Mouse (Mus musculus) kidney, embryonic 14.5 days (tissue): ENCODE data around the gene Chaf1b. TPM values are rescaled to one million over a fixed set of nuclear protein-coding genes. Genes with fewer than 3 reads are reported as not detected.

ENCODE experiments used
- ATAC-seq: fragments of 200-750 bp; cut with Nextera tagmentation; 2 replicates; pipeline ENCODE4 v1.8.0; 2017; ENCODE audit warnings: moderate number of reproducible peaks, mild to moderate bottlenecking, moderate TSS enrichment, moderate library complexity; ENCODE audit not compliant: low FRiP score, low TSS enrichment
- H3K27ac ChIP-seq: fragments of 300-500 bp; sonication (generic); 2 replicates; pipeline ENCODE4 v1.5.1; 2014; ENCODE audit warnings: low read depth, mild to moderate bottlenecking, low read length, moderate library complexity, mixed read lengths
- H3K27me3 ChIP-seq: fragments of 300-500 bp; sonication (generic); 2 replicates; pipeline ENCODE4 v1.6.1; 2014; ENCODE audit warnings: mild to moderate bottlenecking, low read length; ENCODE audit not compliant: control insufficient read depth, insufficient read depth
- H3K36me3 ChIP-seq: fragments of 300-500 bp; sonication (generic); 2 replicates; pipeline ENCODE4 v1.6.1; 2014; ENCODE audit warnings: low read length, mixed read lengths; ENCODE audit not compliant: control insufficient read depth, insufficient read depth
- H3K4me1 ChIP-seq: fragments of 300-500 bp; sonication (generic); 2 replicates; pipeline ENCODE4 v1.6.1; 2014; ENCODE audit warnings: low read length, mixed read lengths; ENCODE audit not compliant: control insufficient read depth, insufficient read depth
- H3K4me2 ChIP-seq: fragments of 300-500 bp; sonication (generic); replicated peaks from 2 replicates; pipeline ENCODE4 v1.6.1; 2014; ENCODE audit warnings: low read depth, mild to moderate bottlenecking, low read length
- H3K4me3 ChIP-seq: fragments of 300-500 bp; sonication (generic); 2 replicates; pipeline ENCODE4 v1.5.1; 2014; ENCODE audit warnings: mild to moderate bottlenecking, low read length
- H3K9ac ChIP-seq: fragments of 300-500 bp; sonication (generic); 2 replicates; pipeline ENCODE4 v1.6.1; 2014; ENCODE audit warnings: low read depth, mild to moderate bottlenecking, low read length, moderate library complexity
- H3K9me3 ChIP-seq: fragments of 300-500 bp; sonication (generic); 2 replicates; pipeline ENCODE4 v1.6.1; 2016; ENCODE audit warnings: low read length; ENCODE audit not compliant: control insufficient read depth
- WGBS: fragments of 180-500 bp; shearing (Covaris S2); extraction: QIAGEN DNeasy Blood & Tissue Kit; methylation state at CpG from one replicate; pipeline ENCODE4 v1.1.7; 2014; 5-methylcytosine and 5-hydroxymethylcytosine counted together
- polyA plus RNA-seq: library from polyadenylated mRNA; unstranded; fragments of >200 nt; fragmentation: Nextera tagmentation; extraction: Ambion mirVana; gene quantifications from 2 replicates; pipeline ENCODE4 v1.2.1, GENCODE M21; 2014

Chaf1b gene
- polyA plus RNA-seq: 91.6 and 91.7 TPM in 2 replicates

DNA sequence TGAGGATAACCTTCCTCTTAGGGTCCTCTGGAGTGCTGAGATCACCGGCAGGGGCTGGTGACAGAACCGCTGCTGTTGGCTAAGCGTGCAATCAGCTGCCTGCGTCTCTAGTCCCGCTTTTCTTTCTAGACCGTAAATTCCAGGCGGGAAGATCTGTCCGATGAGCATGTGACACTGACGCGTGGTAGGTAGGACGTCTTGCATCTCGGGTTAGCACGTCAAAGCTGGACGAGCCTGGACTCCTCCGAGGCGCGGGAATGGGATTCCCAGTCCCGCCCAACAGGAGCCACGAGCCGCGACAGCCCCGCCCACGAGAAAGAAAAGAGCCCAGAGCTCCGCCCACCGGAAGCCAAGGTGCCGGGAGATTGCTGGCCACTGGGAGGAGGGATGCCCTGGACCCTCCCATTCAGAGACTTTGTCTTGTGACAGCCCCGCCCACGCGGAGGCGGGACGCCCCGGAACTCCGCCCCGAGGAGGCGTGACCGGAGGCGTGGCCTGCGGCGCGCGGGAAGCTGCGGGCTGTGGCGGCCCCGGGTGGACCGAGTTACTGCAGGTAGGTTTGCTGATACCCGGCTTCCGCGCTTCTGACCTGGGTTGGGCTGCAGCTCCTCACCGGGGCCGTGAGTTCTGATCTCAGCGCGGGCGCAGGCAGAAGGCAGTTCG is at the start of gene Chaf1b:
TSS of gene Chaf1b (plus strand) at position 479 of the 663 bp plus-strand sequence.
- H3K27ac ChIP-seq: peak within 1 kb of the TSS; percentile 37; the same call in 1 of the 2 replicates
- ATAC-seq: peak; percentile 95
- peak within 1 kb of the TSS; percentile 81 for H3K4me3 ChIP-seq
- 0% methylated on average over 49 of the region's 54 CpGs for WGBS
- peaks cover 14% of the 10 kb centered on the region for H3K36me3 ChIP-seq
- H3K9ac ChIP-seq: peak within 1 kb of the TSS; percentile 80
- H3K27me3 ChIP-seq: no peaks in the 10 kb centered on the region
- H3K9me3 ChIP-seq: no peaks in the 10 kb centered on the region
- H3K4me2 ChIP-seq: peak within 1 kb of the TSS; percentile 86
- H3K4me1 ChIP-seq: peaks cover 7% of the 10 kb centered on the region; the same call in 1 of the 2 replicates

DNA sequence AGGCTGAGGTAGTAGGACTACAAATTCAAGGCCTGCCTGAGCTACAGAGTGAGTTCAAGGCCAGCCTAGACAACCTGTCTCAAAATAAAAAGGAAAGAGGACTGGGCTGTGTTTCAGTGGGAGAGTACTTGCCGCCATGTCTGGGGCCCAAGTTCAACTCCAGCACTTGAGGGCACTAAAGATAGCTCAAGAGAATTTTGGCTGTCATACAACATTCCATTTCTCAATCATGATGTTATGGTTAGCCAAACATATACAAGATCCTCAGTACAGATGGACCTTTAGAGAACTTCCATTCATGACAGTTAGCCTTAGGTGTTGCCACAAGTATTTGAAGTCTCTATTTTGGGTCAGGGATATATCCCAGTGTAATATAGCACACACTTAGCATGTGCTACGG is 49.6 kb upstream of the Chaf1b start:
- H3K27me3 ChIP-seq: no peaks in the 10 kb centered on the region
- 98% methylated on average over 2 of the region's 2 CpGs for WGBS
- H3K27ac ChIP-seq: no peak overlapping the region
- no peaks in the 10 kb centered on the region for H3K36me3 ChIP-seq
- H3K9me3 ChIP-seq: no peaks in the 10 kb centered on the region
- H3K4me2 ChIP-seq: no peak overlapping the region
- no peak overlapping the region for H3K4me3 ChIP-seq
- no peak overlapping the region for H3K9ac ChIP-seq
- H3K4me1 ChIP-seq: peaks cover 5% of the 10 kb centered on the region
- ATAC-seq: no peak

DNA sequence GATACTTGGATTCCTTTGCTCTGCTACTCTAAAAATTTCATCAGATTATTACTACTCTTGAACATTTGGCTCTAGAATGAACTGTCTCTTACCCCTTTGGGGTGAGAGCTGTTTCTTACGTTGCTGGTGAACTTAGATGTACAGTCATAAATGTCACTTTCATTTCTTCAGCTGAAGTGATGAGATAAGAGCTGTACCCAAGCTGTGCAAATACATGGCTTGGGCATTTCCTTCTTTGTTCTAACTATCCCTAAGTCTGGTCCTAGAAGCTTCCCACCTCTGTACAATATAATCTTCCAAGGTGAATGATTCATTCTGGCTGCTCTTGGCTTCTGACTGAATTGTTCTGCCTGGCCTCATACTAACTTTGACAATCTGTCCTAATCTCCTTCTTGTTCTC is 44.7 kb upstream of the Chaf1b start:
- H3K4me3 ChIP-seq: no peak overlapping the region
- WGBS: 82% methylated on average over 1 of the region's 1 CpGs
- H3K27me3 ChIP-seq: no peaks in the 10 kb centered on the region
- no peak for ATAC-seq
- H3K9ac ChIP-seq: no peak overlapping the region
- no peak overlapping the region for H3K4me2 ChIP-seq
- H3K4me1 ChIP-seq: no peaks in the 10 kb centered on the region
- H3K9me3 ChIP-seq: no peaks in the 10 kb centered on the region
- peaks cover 2% of the 10 kb centered on the region; the same call in 1 of the 2 replicates for H3K36me3 ChIP-seq
- no peak overlapping the region for H3K27ac ChIP-seq

DNA sequence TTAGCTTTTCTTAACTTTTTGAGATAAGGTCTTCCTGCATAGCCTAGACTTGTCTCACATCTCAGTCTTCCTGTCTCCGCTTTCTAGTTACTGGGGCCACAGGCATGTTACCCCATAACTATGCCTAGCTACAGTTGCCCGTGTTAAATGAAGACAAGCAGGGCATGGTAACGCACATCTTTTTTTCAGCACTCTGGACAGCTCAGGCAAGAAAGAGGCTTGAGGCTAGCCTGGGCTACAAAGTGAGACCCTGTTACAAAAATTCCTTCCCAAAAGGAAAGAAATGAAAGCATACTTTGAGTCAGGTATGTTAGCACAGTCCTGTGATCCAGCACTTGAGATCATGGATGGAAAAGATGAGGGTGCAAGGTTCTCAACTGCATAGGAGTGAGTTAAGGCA is 33.2 kb upstream of the Chaf1b start:
- H3K27ac ChIP-seq: no peak overlapping the region
- WGBS: 94% methylated on average over 3 of the region's 3 CpGs
- no peak overlapping the region for H3K4me2 ChIP-seq
- no peak overlapping the region for H3K9ac ChIP-seq
- H3K9me3 ChIP-seq: no peaks in the 10 kb centered on the region
- H3K4me1 ChIP-seq: no peaks in the 10 kb centered on the region
- H3K4me3 ChIP-seq: no peak overlapping the region
- H3K36me3 ChIP-seq: peaks cover 79% of the 10 kb centered on the region
- no peak for ATAC-seq
- no peaks in the 10 kb centered on the region for H3K27me3 ChIP-seq

DNA sequence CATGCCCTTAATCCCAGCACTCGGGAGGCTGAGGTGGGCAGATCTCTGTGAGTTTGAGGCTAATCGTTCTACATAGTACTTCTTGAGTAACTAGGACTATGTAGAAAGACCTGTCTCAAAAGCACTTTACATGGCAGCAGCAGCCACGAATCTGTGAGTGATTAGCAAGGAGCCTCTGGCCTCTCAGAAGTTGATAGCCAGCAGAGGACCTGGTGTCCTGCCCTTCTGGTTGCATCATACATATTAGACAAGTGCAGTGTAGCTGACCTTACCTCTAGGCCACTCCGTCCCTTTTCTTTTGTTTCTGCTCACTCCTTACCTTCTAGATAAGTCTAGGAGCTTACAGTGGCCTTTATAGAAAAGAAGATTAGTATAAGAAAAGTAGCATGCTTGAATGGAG is 23.7 kb upstream of the Chaf1b start:
- Histone ChIP-seq H3K27me3 (no peaks in the 10 kb centered on the region), H3K4me1 (no peaks in the 10 kb centered on the region), H3K27ac (no peak overlapping the region), H3K9ac (no peak overlapping the region), H3K9me3 (no peaks in the 10 kb centered on the region), H3K36me3 (peaks cover 79% of the 10 kb centered on the region), H3K4me3 (no peak overlapping the region), H3K4me2 (no peak overlapping the region)
- ATAC-seq: no peak
- WGBS: 95% methylated on average over 4 of the region's 4 CpGs

DNA sequence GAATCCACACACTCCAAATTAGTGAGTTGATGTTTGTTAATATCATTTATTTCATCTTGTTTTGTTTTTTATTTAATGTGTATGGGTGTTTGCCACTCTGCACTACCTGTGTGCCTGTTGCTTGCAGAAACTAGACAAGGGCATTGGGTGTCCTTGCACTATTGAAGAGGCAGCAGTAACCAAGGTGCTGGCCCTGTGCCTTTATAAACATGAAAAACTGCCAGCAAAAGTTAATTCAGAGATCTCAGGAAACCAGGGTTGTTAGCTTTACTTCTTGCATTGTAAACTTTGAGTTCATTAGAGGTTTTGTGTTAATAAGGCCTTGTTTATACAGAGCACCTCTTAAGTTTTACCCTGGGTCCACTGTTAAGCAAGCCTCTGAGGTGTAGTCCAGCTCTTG is 23.0 kb upstream of the Chaf1b start:
- no peak for ATAC-seq
- H3K36me3 ChIP-seq: peaks cover 80% of the 10 kb centered on the region
- H3K9me3 ChIP-seq: no peaks in the 10 kb centered on the region
- no peak overlapping the region for H3K9ac ChIP-seq
- H3K4me2 ChIP-seq: no peak overlapping the region
- H3K27ac ChIP-seq: no peak overlapping the region
- H3K4me3 ChIP-seq: no peak overlapping the region
- H3K4me1 ChIP-seq: no peaks in the 10 kb centered on the region
- no peaks in the 10 kb centered on the region for H3K27me3 ChIP-seq

DNA sequence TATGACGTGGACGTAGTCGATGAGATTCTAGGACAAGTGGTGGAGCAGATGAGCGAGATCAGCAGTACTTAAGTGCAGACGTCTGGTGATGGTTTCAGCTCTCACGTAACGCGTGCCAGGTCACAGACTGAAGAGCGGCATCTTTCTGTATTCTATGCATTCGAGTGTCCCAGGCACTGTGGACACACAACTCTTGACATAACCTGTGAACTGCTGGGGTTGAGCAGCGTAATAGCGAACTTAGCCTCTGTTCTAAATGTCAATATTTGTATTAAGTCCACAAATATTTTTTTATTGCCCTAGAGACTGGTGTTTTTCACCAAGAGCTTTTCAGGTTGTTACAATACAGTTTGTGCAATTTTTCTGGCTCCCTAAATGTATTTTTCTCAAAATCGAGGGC is 8.9 kb upstream of the Chaf1b start:
- H3K27ac ChIP-seq: no peak overlapping the region
- no peaks in the 10 kb centered on the region for H3K9me3 ChIP-seq
- H3K4me1 ChIP-seq: no peaks in the 10 kb centered on the region
- no peak overlapping the region for H3K4me3 ChIP-seq
- no peak overlapping the region for H3K4me2 ChIP-seq
- no peaks in the 10 kb centered on the region for H3K27me3 ChIP-seq
- peaks cover 73% of the 10 kb centered on the region for H3K36me3 ChIP-seq
- no peak for ATAC-seq
- WGBS: 92% methylated on average over 13 of the region's 13 CpGs
- H3K9ac ChIP-seq: no peak overlapping the region

DNA sequence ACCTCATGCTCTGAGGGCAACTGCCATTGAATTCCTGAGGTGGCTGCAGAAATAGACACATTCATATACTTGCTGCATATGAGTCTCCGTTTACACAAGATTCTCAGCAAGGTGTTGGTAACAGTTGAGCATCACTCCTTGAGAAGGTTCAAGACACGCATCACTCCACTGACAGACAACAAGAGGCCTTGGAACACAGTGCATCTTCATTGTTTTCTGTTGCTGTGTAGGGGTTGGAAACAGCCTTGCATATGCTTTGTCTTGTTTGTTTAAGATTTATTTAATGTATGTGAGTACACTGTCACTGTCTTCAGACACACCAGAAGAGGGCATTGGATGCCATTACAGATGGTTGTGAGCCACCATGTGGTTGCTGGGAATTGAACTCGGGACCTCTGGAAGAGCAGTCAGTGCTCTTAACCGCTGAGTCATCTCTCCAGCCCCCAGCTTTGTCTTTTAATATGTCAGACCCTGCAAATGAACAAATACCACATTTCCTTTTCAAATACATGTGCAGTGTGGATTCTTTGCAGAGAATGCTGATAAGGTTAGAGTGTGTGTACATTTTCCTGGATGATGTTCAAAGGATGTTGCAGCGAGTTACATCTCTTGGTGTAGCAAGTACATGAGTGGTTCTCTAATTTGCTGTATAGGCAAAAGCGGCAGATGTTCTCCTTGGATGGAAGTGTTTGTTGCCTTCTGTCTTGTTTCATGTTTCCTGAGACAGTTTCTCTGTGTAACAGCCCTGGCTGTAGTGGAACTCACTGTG is 5.9 kb upstream of the Chaf1b start:
- H3K4me2 ChIP-seq: no peak overlapping the region
- no peaks in the 10 kb centered on the region for H3K9me3 ChIP-seq
- no peak overlapping the region for H3K9ac ChIP-seq
- WGBS: 90% methylated on average over 6 of the region's 6 CpGs
- no peaks in the 10 kb centered on the region for H3K4me1 ChIP-seq
- no peak overlapping the region for H3K27ac ChIP-seq
- H3K36me3 ChIP-seq: peaks cover 43% of the 10 kb centered on the region
- H3K4me3 ChIP-seq: no peak overlapping the region
- ATAC-seq: no peak
- no peaks in the 10 kb centered on the region for H3K27me3 ChIP-seq

DNA sequence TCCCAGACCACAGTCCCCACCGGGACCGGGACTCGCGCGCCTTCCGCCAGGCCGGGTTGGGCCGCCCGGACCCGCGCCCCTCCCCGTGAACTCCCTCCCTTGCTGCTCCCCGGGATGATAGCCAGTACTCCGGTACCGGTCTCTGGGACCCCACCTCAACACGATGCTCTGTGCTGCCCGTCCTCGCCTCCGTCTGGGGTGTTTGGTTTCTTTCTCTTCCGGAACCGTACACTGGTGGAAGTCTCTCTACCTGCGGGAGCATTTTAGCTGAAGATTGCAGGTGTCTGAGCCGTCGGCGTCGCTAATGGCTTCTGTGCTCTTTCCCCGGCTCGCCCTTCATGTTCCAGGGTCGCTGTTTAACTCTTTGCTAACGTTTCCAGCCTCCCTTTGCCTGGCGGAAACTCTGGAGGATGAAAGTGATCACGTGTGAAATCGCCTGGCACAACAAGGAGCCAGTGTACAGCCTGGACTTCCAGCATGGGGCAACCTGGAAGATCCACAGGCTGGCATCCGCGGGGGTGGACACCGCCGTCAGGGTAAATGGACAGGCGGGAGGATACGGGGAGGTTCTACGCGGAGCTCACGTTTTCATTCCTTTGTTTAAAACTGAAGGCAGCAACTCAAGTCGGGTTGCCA is 503 bp downstream of the Chaf1b start:
- peaks cover 7% of the 10 kb centered on the region; the same call in 1 of the 2 replicates for H3K4me1 ChIP-seq
- H3K27ac ChIP-seq: peak overlapping the region; percentile 37; the same call in 1 of the 2 replicates
- peak overlapping the region; percentile 80 for H3K9ac ChIP-seq
- peak overlapping the region; percentile 81 for H3K4me3 ChIP-seq
- H3K9me3 ChIP-seq: no peaks in the 10 kb centered on the region
- under 1% methylated on average over 41 of the region's 43 CpGs for WGBS
- H3K4me2 ChIP-seq: peak overlapping the region; percentile 86
- H3K27me3 ChIP-seq: no peaks in the 10 kb centered on the region
- peak; percentile 5; the same call in 1 of the 2 replicates for ATAC-seq
- peaks cover 14% of the 10 kb centered on the region for H3K36me3 ChIP-seq
